Mouse (Mus musculus) kidney, embryonic 14.5 days (tissue): ENCODE measurements at regions not wholly inside any gene's neighbourhood (a gene's known extent, or its start where the extent isn't known, plus 50 kb on each side); places are given as distances from the start of the nearest gene placed in this dataset.

ENCODE experiments used
- ATAC-seq: fragments of 200-750 bp; cut with Nextera tagmentation; 2 replicates; pipeline ENCODE4 v1.8.0; 2017; ENCODE audit warnings: moderate number of reproducible peaks, mild to moderate bottlenecking, moderate TSS enrichment, moderate library complexity; ENCODE audit not compliant: low FRiP score, low TSS enrichment
- H3K27ac ChIP-seq: fragments of 300-500 bp; sonication (generic); 2 replicates; pipeline ENCODE4 v1.5.1; 2014; ENCODE audit warnings: low read depth, mild to moderate bottlenecking, low read length, moderate library complexity, mixed read lengths
- H3K27me3 ChIP-seq: fragments of 300-500 bp; sonication (generic); 2 replicates; pipeline ENCODE4 v1.6.1; 2014; ENCODE audit warnings: mild to moderate bottlenecking, low read length; ENCODE audit not compliant: control insufficient read depth, insufficient read depth
- H3K36me3 ChIP-seq: fragments of 300-500 bp; sonication (generic); 2 replicates; pipeline ENCODE4 v1.6.1; 2014; ENCODE audit warnings: low read length, mixed read lengths; ENCODE audit not compliant: control insufficient read depth, insufficient read depth
- H3K4me1 ChIP-seq: fragments of 300-500 bp; sonication (generic); 2 replicates; pipeline ENCODE4 v1.6.1; 2014; ENCODE audit warnings: low read length, mixed read lengths; ENCODE audit not compliant: control insufficient read depth, insufficient read depth
- H3K4me2 ChIP-seq: fragments of 300-500 bp; sonication (generic); replicated peaks from 2 replicates; pipeline ENCODE4 v1.6.1; 2014; ENCODE audit warnings: low read depth, mild to moderate bottlenecking, low read length
- H3K4me3 ChIP-seq: fragments of 300-500 bp; sonication (generic); 2 replicates; pipeline ENCODE4 v1.5.1; 2014; ENCODE audit warnings: mild to moderate bottlenecking, low read length
- H3K9ac ChIP-seq: fragments of 300-500 bp; sonication (generic); 2 replicates; pipeline ENCODE4 v1.6.1; 2014; ENCODE audit warnings: low read depth, mild to moderate bottlenecking, low read length, moderate library complexity
- H3K9me3 ChIP-seq: fragments of 300-500 bp; sonication (generic); 2 replicates; pipeline ENCODE4 v1.6.1; 2016; ENCODE audit warnings: low read length; ENCODE audit not compliant: control insufficient read depth
- WGBS: fragments of 180-500 bp; shearing (Covaris S2); extraction: QIAGEN DNeasy Blood & Tissue Kit; methylation state at CpG from one replicate; pipeline ENCODE4 v1.1.7; 2014; 5-methylcytosine and 5-hydroxymethylcytosine counted together

GRCm38 (mm10) chr4:95284696-95285095 is 232.7 kb upstream of the Jun start:
- no peak overlapping the region for H3K27ac ChIP-seq
- peaks cover 8% of the 10 kb centered on the region; the same call in 1 of the 2 replicates for H3K4me1 ChIP-seq
- ATAC-seq, result no peak
- no peaks in the 10 kb centered on the region for H3K27me3 ChIP-seq
- no peaks in the 10 kb centered on the region for H3K9me3 ChIP-seq
- no peak overlapping the region for H3K4me2 ChIP-seq
- 81% methylated on average over 1 of the region's 1 CpGs for WGBS
- H3K9ac ChIP-seq, result no peak overlapping the region
- H3K36me3 ChIP-seq, result no peaks in the 10 kb centered on the region
- H3K4me3 ChIP-seq, result no peak overlapping the region

- no peaks in the 10 kb centered on the region for H3K36me3 ChIP-seq
- H3K27me3 ChIP-seq, result no peaks in the 10 kb centered on the region
- no peak overlapping the region for H3K4me2 ChIP-seq
- no peak overlapping the region for H3K4me3 ChIP-seq
- H3K4me1 ChIP-seq, result no peaks in the 10 kb centered on the region
- ATAC-seq, result no peak
- no peak overlapping the region for H3K9ac ChIP-seq
- 22% methylated on average over 4 of the region's 4 CpGs for WGBS
- no peaks in the 10 kb centered on the region for H3K9me3 ChIP-seq
- no peak overlapping the region for H3K27ac ChIP-seq
Measured at GRCm38 (mm10) chr4:95290321-95290720, 238.3 kb upstream of the Jun start.

- ATAC-seq, result no peak
- WGBS, result 53% methylated on average over 4 of the region's 4 CpGs
- Histone ChIP-seq H3K27me3 (no peaks in the 10 kb centered on the region), H3K9me3 (no peaks in the 10 kb centered on the region), H3K9ac (no peak overlapping the region), H3K36me3 (no peaks in the 10 kb centered on the region), H3K4me2 (no peak overlapping the region), H3K4me3 (no peak overlapping the region), H3K4me1 (no peaks in the 10 kb centered on the region), H3K27ac (no peak overlapping the region)
Measured at GRCm38 (mm10) chr4:95294110-95294509, 242.1 kb upstream of the Jun start.

GRCm38 (mm10) chr4:95301907-95302306 is 249.9 kb upstream of the Jun start:
- Histone ChIP-seq H3K36me3 (no peaks in the 10 kb centered on the region), H3K4me2 (no peak overlapping the region), H3K27me3 (no peaks in the 10 kb centered on the region), H3K9me3 (no peaks in the 10 kb centered on the region), H3K4me3 (no peak overlapping the region), H3K9ac (no peak overlapping the region), H3K27ac (no peak overlapping the region), H3K4me1 (no peaks in the 10 kb centered on the region)
- whole genome bisulfite sequencing, result 96% methylated on average over 2 of the region's 2 CpGs
- no peak for ATAC-seq

- Histone ChIP-seq H3K9me3 (no peaks in the 10 kb centered on the region), H3K36me3 (no peaks in the 10 kb centered on the region), H3K27me3 (no peaks in the 10 kb centered on the region), H3K9ac (no peak overlapping the region), H3K27ac (no peak overlapping the region), H3K4me1 (no peaks in the 10 kb centered on the region), H3K4me2 (no peak overlapping the region), H3K4me3 (no peak overlapping the region)
- no peak for ATAC-seq
- 61% methylated on average over 2 of the region's 2 CpGs for WGBS
Measured at GRCm38 (mm10) chr4:95303337-95303736, 251.3 kb upstream of the Jun start.

- no peak overlapping the region for H3K4me3 ChIP-seq
- WGBS, result 74% methylated on average over 1 of the region's 1 CpGs
- no peaks in the 10 kb centered on the region for H3K36me3 ChIP-seq
- no peaks in the 10 kb centered on the region for H3K9me3 ChIP-seq
- no peak overlapping the region for H3K27ac ChIP-seq
- H3K9ac ChIP-seq, result no peak overlapping the region
- H3K4me1 ChIP-seq, result 0 out of 2 replicates have a peak, but pooled peaks cover 3% of the 10 kb centered on the region
- no peaks in the 10 kb centered on the region for H3K27me3 ChIP-seq
- no peak for ATAC-seq
- H3K4me2 ChIP-seq, result no peak overlapping the region
Measured at GRCm38 (mm10) chr4:95304006-95304405, 252.0 kb upstream of the Jun start.

GRCm38 (mm10) chr4:95307134-95307533 is 250.2 kb upstream of the Fggy start:
- WGBS, result 75% methylated on average over 2 of the region's 2 CpGs
- no peaks in the 10 kb centered on the region for H3K27me3 ChIP-seq
- no peak overlapping the region for H3K4me2 ChIP-seq
- H3K4me1 ChIP-seq, result 0 out of 2 replicates have a peak, but pooled peaks cover 3% of the 10 kb centered on the region
- H3K36me3 ChIP-seq, result no peaks in the 10 kb centered on the region
- H3K27ac ChIP-seq, result no peak overlapping the region
- no peak overlapping the region for H3K4me3 ChIP-seq
- H3K9me3 ChIP-seq, result no peaks in the 10 kb centered on the region
- no peak for ATAC-seq
- H3K9ac ChIP-seq, result no peak overlapping the region

GRCm38 (mm10) chr4:95308469-95308895 is 248.8 kb upstream of the Fggy start:
- no peak overlapping the region for H3K9ac ChIP-seq
- H3K27ac ChIP-seq, result peak overlapping the region; percentile 24; the same call in 1 of the 2 replicates

GRCm38 (mm10) chr4:95310410-95310809 is 246.9 kb upstream of the Fggy start:
- no peak overlapping the region for H3K27ac ChIP-seq
- H3K36me3 ChIP-seq, result no peaks in the 10 kb centered on the region
- no peaks in the 10 kb centered on the region for H3K9me3 ChIP-seq

More at GRCm38 (mm10) chr4:95308469-95308895, 248.8 kb upstream of the Fggy start:
- 52% methylated on average over 5 of the region's 5 CpGs for whole genome bisulfite sequencing
- Histone ChIP-seq H3K36me3 (no peaks in the 10 kb centered on the region), H3K27me3 (no peaks in the 10 kb centered on the region), H3K4me2 (no peak overlapping the region), H3K4me3 (no peak overlapping the region), H3K4me1 (0 out of 2 replicates have a peak, but pooled peaks cover 3% of the 10 kb centered on the region), H3K9me3 (no peaks in the 10 kb centered on the region)
- peak; percentile 35; the same call in 1 of the 2 replicates for ATAC-seq

More at GRCm38 (mm10) chr4:95310410-95310809, 246.9 kb upstream of the Fggy start:
- WGBS, result 87% methylated on average over 6 of the region's 6 CpGs
- Histone ChIP-seq H3K4me2 (no peak overlapping the region), H3K9ac (no peak overlapping the region), H3K4me1 (0 out of 2 replicates have a peak, but pooled peaks cover 3% of the 10 kb centered on the region), H3K27me3 (no peaks in the 10 kb centered on the region), H3K4me3 (no peak overlapping the region)
- no peak for ATAC-seq
